Mouse (Mus musculus): ENCODE data around the gene Gm20716. TPM values are rescaled to one million over a fixed set of nuclear protein-coding genes. Genes with fewer than 3 reads are reported as not detected.

Gm20716 gene
- total and polyA plus RNA-seq, 2 experiments from 2014 or later, result 16.3 to 42.9 TPM

DNA sequence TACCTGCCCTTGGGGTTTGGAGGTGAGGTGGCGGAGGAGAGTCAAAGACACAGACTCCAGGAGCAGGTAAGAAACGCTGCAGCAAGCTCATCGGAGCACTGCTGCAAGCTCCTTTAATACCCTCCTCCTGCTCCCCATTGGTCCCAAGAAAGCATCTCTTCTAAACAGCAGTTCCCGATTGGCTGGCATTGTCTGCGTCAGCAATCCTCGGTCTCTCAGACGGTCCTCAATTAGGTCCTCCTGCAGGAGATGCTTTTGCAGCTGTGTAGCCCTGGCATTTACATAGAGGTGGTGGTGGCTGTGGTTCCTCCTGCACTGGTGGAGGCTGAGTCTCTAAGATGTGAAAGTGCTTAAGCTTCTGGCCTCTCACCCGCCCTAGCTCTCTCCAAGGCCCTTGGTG is 15.4 kb upstream of the Gm20716 start:
- ATAC-seq (no peak), DNase-seq (no peak)
- no peak overlapping the region for H3K27ac ChIP-seq (ENCODE audit: low read depth, low read length)
- 0 out of 2 replicates have a peak, but pooled peaks cover 4% of the 10 kb centered on the region for H3K4me1 ChIP-seq (ENCODE audit: insufficient read depth)
- H3K4me3 ChIP-seq (ENCODE audit: low read depth, low read length), result no peak overlapping the region
- no peaks in the 10 kb centered on the region for H3K9me3 ChIP-seq (ENCODE audit: low read length)
- WGBS, result 33% methylated on average over 8 of the region's 8 CpGs
- no peak overlapping the region for H3K4me2 ChIP-seq (ENCODE audit: low read depth)
- H3K27me3 ChIP-seq (ENCODE audit: insufficient read depth, low read length), result no peaks in the 10 kb centered on the region
- no peaks in the 10 kb centered on the region for H3K36me3 ChIP-seq (ENCODE audit: insufficient read depth)
- TF ChIP-seq CTCF (IDR thresholded peaks at IDR 0.05; ENCODE audit: low read depth), result no peak
- H3K9ac ChIP-seq, result no peak overlapping the region

DNA sequence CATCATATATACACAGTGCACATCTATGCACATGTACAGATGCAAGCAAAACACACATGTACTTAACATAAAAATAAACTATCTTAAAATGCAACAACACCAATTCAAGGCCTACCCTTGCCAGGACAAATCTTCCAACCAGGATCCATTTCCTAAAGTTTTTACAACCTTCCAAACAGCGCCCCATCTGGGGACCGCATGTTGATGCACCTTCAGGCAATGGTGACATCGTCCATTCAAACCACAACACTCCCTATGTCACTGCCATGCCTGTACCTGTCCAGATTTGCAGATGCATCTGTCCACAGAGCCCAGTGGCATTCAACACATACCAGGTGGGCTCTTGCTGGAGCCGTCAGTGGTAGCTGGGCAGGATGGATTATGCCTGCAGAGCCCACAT is 13.1 kb upstream of the Gm20716 start:
- TF ChIP-seq CTCF (IDR thresholded peaks at IDR 0.05; ENCODE audit: low read depth), result no peak
- H3K4me1 ChIP-seq (ENCODE audit: insufficient read depth), result 0 out of 2 replicates have a peak, but pooled peaks cover under 1% of the 10 kb centered on the region
- H3K9me3 ChIP-seq (ENCODE audit: low read length), result no peaks in the 10 kb centered on the region
- H3K4me3 ChIP-seq (ENCODE audit: low read depth, low read length), result no peak overlapping the region
- H3K9ac ChIP-seq, result no peak overlapping the region
- H3K27ac ChIP-seq (ENCODE audit: low read depth, low read length), result no peak overlapping the region
- 81% methylated on average over 4 of the region's 4 CpGs for whole genome bisulfite sequencing
- H3K27me3 ChIP-seq (ENCODE audit: insufficient read depth, low read length), result no peaks in the 10 kb centered on the region
- no peaks in the 10 kb centered on the region for H3K36me3 ChIP-seq (ENCODE audit: insufficient read depth)
- ATAC-seq (no peak), DNase-seq (no peak)
- H3K4me2 ChIP-seq (ENCODE audit: low read depth), result no peak overlapping the region

DNA sequence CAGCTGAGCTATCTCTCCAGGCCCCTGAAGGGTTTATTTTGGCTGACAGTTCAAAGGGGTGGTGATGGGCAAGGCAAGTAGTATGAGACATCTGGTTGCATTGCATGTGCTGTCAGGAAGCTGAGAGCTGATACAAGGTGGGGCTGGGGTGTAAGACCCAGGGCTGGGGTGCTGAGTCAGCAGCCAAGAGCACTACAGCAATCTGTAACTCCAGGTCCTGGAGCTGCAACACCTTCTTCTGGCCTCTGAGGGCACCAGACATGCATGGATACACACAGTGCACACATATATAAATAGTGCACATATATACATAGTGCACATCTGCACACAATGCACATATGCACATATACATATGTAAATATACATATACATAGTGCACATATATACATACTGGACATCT is 12.7 kb upstream of the Gm20716 start:
- H3K36me3 ChIP-seq (ENCODE audit: insufficient read depth), result no peaks in the 10 kb centered on the region
- ATAC-seq (no peak), DNase-seq (no peak)
- H3K9ac ChIP-seq, result no peak overlapping the region
- no peaks in the 10 kb centered on the region for H3K27me3 ChIP-seq (ENCODE audit: insufficient read depth, low read length)
- H3K4me3 ChIP-seq (ENCODE audit: low read depth, low read length), result no peak overlapping the region
- no peak overlapping the region for H3K4me2 ChIP-seq (ENCODE audit: low read depth)
- TF ChIP-seq CTCF (IDR thresholded peaks at IDR 0.05; ENCODE audit: low read depth), result no peak
- H3K4me1 ChIP-seq (ENCODE audit: insufficient read depth), result no peaks in the 10 kb centered on the region
- H3K27ac ChIP-seq (ENCODE audit: low read depth, low read length), result no peak overlapping the region
- H3K9me3 ChIP-seq (ENCODE audit: low read length), result no peaks in the 10 kb centered on the region

DNA sequence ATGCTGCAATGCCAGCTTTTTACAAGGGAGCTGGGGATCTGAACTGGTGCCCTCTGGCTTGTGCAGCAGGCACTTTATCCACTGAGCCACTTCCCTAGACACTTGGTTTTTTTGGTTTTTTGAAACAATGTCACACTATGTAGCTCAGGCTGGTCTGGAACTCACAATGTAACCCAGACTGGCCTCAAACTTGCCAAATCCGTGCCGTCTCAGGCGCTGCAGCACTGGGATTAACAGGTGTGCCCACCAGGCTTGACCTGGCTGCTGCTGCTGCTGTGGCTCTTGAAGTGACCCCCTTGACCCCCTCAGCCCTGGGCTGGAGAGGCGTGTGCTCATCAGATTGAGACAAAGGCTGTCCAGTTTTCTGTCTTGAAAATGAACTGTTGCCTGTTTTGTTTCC is 8.2 kb upstream of the Gm20716 start:
- Histone ChIP-seq H3K27me3 (ENCODE audit: insufficient read depth, low read length) (no peaks in the 10 kb centered on the region), H3K9ac (no peak overlapping the region), H3K27ac (ENCODE audit: low read depth, low read length) (no peak overlapping the region), H3K9me3 (ENCODE audit: low read length) (no peaks in the 10 kb centered on the region), H3K4me1 (ENCODE audit: insufficient read depth) (no peaks in the 10 kb centered on the region), H3K4me3 (ENCODE audit: low read depth, low read length) (no peak overlapping the region), H3K4me2 (ENCODE audit: low read depth) (no peak overlapping the region), H3K36me3 (ENCODE audit: insufficient read depth) (no peaks in the 10 kb centered on the region; the same call in 1 of the 2 replicates)
- 84% methylated on average over 4 of the region's 4 CpGs for WGBS
- ATAC-seq (no peak), DNase-seq (no peak)
- TF ChIP-seq CTCF (IDR thresholded peaks at IDR 0.05; ENCODE audit: low read depth), result no peak

DNA sequence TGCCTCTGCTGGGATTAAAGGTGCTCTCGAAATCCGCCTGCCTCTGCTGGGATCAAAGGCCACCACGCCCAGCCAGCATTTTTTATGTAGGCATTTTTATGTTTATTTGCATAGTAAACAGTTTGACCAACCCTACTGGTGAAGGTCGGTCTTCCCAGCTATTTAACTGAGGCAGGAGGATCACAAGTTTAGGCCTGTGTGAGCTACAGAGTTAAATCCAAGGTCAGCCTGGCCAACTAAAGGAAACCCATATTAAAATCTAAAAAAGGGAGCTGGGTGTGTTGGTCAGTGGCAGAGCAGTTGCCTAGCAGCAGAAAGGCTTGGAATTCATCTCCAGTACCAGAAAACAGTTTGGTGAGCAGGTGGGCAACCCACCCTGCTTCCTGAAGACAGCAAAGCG is 3.1 kb upstream of the Gm20716 start:
- Histone ChIP-seq H3K36me3 (ENCODE audit: insufficient read depth) (no peaks in the 10 kb centered on the region; the same call in 1 of the 2 replicates), H3K4me2 (ENCODE audit: low read depth) (no peak overlapping the region), H3K27ac (ENCODE audit: low read depth, low read length) (no peak overlapping the region), H3K4me1 (ENCODE audit: insufficient read depth) (peaks cover 12% of the 10 kb centered on the region), H3K27me3 (ENCODE audit: insufficient read depth, low read length) (no peaks in the 10 kb centered on the region), H3K4me3 (ENCODE audit: low read depth, low read length) (no peak overlapping the region), H3K9me3 (ENCODE audit: low read length) (no peaks in the 10 kb centered on the region), H3K9ac (no peak overlapping the region)
- WGBS, result 94% methylated on average over 5 of the region's 5 CpGs
- ATAC-seq (no peak), DNase-seq (no peak)
- no peak for TF ChIP-seq CTCF (IDR thresholded peaks at IDR 0.05; ENCODE audit: low read depth)

DNA sequence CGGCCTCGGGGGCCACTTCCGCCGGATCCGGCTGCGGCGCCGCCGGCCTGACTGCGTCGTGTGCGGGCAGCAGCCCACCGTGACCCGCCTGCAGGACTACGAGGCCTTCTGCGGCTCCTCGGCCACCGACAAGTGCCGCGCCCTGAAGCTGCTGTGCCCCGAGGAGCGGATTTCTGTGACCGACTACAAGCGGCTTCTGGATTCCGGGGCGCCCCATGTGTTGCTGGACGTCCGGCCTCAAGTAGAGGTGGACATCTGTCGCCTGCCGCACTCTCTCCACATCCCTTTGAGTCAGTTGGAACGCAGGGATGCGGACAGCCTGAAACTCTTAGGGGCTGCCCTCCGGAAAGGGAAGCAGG is 1.3 kb upstream of the Gm20716 start:
- H3K9me3 ChIP-seq (ENCODE audit: low read length), result no peaks in the 10 kb centered on the region
- H3K4me1 ChIP-seq (ENCODE audit: insufficient read depth), result peaks cover 12% of the 10 kb centered on the region
- H3K4me3 ChIP-seq (ENCODE audit: low read depth, low read length), result peak overlapping the region; percentile 72
- no peak for TF ChIP-seq CTCF (IDR thresholded peaks at IDR 0.05; ENCODE audit: low read depth)
- H3K4me2 ChIP-seq (ENCODE audit: low read depth), result peak overlapping the region; percentile 96
- peak overlapping the region; percentile 85 for H3K9ac ChIP-seq
- DNase-seq (no peak), ATAC-seq (no peak)
- 65% methylated on average over 33 of the region's 33 CpGs for WGBS
- H3K27ac ChIP-seq (ENCODE audit: low read depth, low read length), result 0 out of 2 replicates have a peak overlapping the region, but pooled peaks have one; percentile 96
- no peaks in the 10 kb centered on the region for H3K27me3 ChIP-seq (ENCODE audit: insufficient read depth, low read length)
- H3K36me3 ChIP-seq (ENCODE audit: insufficient read depth), result no peaks in the 10 kb centered on the region; the same call in 1 of the 2 replicates

DNA sequence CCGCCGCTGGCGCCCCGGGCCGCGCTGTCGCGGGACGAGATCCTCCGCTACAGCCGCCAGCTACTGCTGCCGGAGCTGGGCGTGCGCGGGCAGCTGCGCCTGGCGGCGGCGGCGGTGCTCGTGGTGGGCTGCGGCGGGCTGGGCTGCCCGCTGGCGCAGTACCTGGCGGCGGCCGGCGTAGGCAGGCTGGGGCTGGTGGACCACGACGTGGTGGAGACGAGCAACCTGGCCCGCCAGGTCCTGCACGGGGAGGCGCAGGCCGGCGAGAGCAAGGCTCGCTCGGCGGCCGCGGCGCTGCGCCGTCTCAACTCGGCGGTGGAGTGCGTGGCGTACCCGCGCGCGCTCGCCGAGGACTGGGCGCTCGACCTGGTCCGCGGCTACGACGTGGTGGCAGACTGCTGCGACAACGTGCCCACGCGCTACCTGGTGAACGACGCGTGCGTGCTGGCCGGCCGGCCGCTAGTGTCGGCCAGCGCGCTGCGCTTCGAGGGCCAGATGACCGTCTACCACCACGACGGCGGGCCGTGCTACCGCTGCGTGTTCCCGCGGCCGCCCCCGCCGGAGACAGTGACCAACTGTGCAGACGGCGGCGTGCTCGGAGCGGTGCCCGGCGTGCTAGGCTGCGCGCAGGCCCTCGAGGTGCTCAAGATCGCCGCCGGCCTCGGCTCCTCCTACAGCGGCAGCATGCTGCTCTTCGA is 758 bp upstream of the Gm20716 start:
- no peaks in the 10 kb centered on the region for H3K27me3 ChIP-seq (ENCODE audit: insufficient read depth, low read length)
- no peak; the same call in 1 of the 2 replicates for TF ChIP-seq CTCF (IDR thresholded peaks at IDR 0.05; ENCODE audit: low read depth)
- H3K27ac ChIP-seq (ENCODE audit: low read depth, low read length), result peak overlapping the region; percentile 96
- peak overlapping the region; percentile 85 for H3K9ac ChIP-seq
- peak overlapping the region; percentile 96 for H3K4me2 ChIP-seq (ENCODE audit: low read depth)
- ATAC-seq (peak; percentile 62), DNase-seq (no peak)
- no peaks in the 10 kb centered on the region for H3K9me3 ChIP-seq (ENCODE audit: low read length)
- 5% methylated on average over 83 of the region's 105 CpGs for WGBS
- H3K4me3 ChIP-seq (ENCODE audit: low read depth, low read length), result peak overlapping the region; percentile 72
- peaks cover 12% of the 10 kb centered on the region for H3K4me1 ChIP-seq (ENCODE audit: insufficient read depth)
- no peaks in the 10 kb centered on the region; the same call in 1 of the 2 replicates for H3K36me3 ChIP-seq (ENCODE audit: insufficient read depth)
